In the genomic region with DNA sequence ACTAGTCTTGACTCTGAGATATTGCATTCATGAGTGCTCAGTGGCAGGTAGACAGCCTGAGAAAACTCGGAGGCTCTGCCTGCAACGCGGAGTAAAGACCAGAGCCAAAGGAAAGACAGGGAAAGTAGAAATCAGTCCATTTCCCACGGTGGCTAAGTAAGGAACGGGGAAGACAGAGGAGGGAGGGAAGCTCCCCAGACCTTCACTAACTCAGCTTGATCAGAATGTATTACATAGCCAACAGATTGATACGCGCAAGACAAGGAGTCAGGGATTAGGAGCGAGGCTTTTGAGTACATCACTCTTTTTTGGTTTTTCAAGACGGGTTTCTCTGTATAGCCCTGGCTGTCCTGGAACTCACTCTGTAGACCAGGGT, we compare ENCODE assay signal across 9 mouse cellular contexts. TPM values are rescaled to one million over a fixed set of nuclear protein-coding genes. Genes with fewer than 3 reads are reported as not detected.
A peak's percentile ranks its signal among the peaks of the same experiment; 100 is the strongest.
DNase-seq lines count a peak whose midpoint lies in the region; ATAC-seq and TF ChIP-seq lines count a peak whose summit lies in the region.
"Had no signal": no experiment of that assay in that cellular context is flagged by ENCODE, and none has a peak within 500 bp of the region (broad histone marks: within the 10 kb centered on the region; RNA-seq: fewer than 3 reads in every experiment).

No protein-coding gene starts in this region.

- no peaks in the 10 kb centered on the region for H3K9me3 ChIP-seq in heart, embryonic 16.5 days (replicated peaks; ENCODE audit: control insufficient read depth, low read length)
- H3K9me3 ChIP-seq in hindbrain, embryonic 16.5 days (ENCODE audit: control insufficient read depth, low read length): no peaks in the 10 kb centered on the region
- no peaks in the 10 kb centered on the region for H3K9me3 ChIP-seq in midbrain, embryonic 13.5 days
- H3K9me3 ChIP-seq: G1E had no signal

- H3K4me3 ChIP-seq in heart, embryonic 16.5 days (ENCODE audit: low read length): peak overlapping the region; percentile 84
- peak overlapping the region; percentile 47 for H3K4me3 ChIP-seq in bone marrow, adult 2 months (replicated peaks; ENCODE audit: control insufficient read depth, low read depth, low read length)
- peak overlapping the region; percentile 2 for H3K4me3 ChIP-seq in hindbrain, embryonic 16.5 days (ENCODE audit: low read length)
- peak overlapping the region; percentile 44 for H3K4me3 ChIP-seq in midbrain, embryonic 13.5 days (replicated peaks)

- TF ChIP-seq POLR2A in bone marrow, adult 2 months (IDR thresholded peaks at IDR 0.05; ENCODE audit: borderline replicate concordance, control insufficient read depth, low read depth, low read length): no peak

- H3K36me3 ChIP-seq in heart, embryonic 16.5 days (ENCODE audit: control insufficient read depth, insufficient read depth): no peaks in the 10 kb centered on the region
- H3K36me3 ChIP-seq in hindbrain, embryonic 16.5 days (ENCODE audit: control insufficient read depth, insufficient read depth, low read length): no peaks in the 10 kb centered on the region
- H3K36me3 ChIP-seq in midbrain, embryonic 13.5 days: no peaks in the 10 kb centered on the region
- H3K36me3 ChIP-seq: G1E had no signal

- peak overlapping the region; percentile 95 for H3K4me2 ChIP-seq in heart, embryonic 16.5 days (ENCODE audit: low read depth, low read length)
- H3K4me2 ChIP-seq in hindbrain, embryonic 16.5 days (ENCODE audit: low read length): peak overlapping the region; percentile 100
- peak overlapping the region; percentile 75 for H3K4me2 ChIP-seq in midbrain, embryonic 13.5 days (replicated peaks)

- H3K27ac ChIP-seq in heart, embryonic 16.5 days (ENCODE audit: low read length): peak overlapping the region; percentile 97
- H3K27ac ChIP-seq in bone marrow, adult 2 months (ENCODE audit: control insufficient read depth, insufficient read depth, low read depth, low read length, poor library complexity): peak overlapping the region; percentile 77
- H3K27ac ChIP-seq in hindbrain, embryonic 16.5 days (ENCODE audit: low read depth, low read length): no peak overlapping the region
- no peak overlapping the region for H3K27ac ChIP-seq in midbrain, embryonic 13.5 days

- no peaks in the 10 kb centered on the region; the same call in 1 of the 2 replicates for H3K27me3 ChIP-seq in heart, embryonic 16.5 days (ENCODE audit: control insufficient read depth, insufficient read depth, low read length)
- H3K27me3 ChIP-seq in hindbrain, embryonic 16.5 days (replicated peaks; ENCODE audit: control insufficient read depth, insufficient read depth, low read length): peaks cover 50% of the 10 kb centered on the region
- H3K27me3 ChIP-seq in midbrain, embryonic 13.5 days: peaks cover 92% of the 10 kb centered on the region

- 3% methylated on average over 9 of the region's 9 CpGs for WGBS in heart, embryonic 16.5 days
- 7% methylated on average over 9 of the region's 9 CpGs for WGBS in bone marrow, adult 2 months
- 8% methylated on average over 9 of the region's 9 CpGs for WGBS in hindbrain, embryonic 16.5 days
- 6% methylated on average over 9 of the region's 9 CpGs for WGBS in midbrain, embryonic 13.5 days

- no peak for ATAC-seq in heart, embryonic 16.5 days (replicated peaks; ENCODE audit: extremely low read depth, insufficient read depth, low FRiP score)
- ATAC-seq in hindbrain, embryonic 16.5 days: no peak
- no peak for ATAC-seq in midbrain, embryonic 13.5 days

- peak overlapping the region; percentile 91 for H3K9ac ChIP-seq in heart, embryonic 16.5 days (ENCODE audit: low read length)
- H3K9ac ChIP-seq in hindbrain, embryonic 16.5 days (ENCODE audit: low read depth, low read length): no peak overlapping the region
- H3K9ac ChIP-seq in midbrain, embryonic 13.5 days (replicated peaks): no peak overlapping the region

- no peak for DNase-seq in heart, postnatal 4 days
- DNase-seq in cerebellum, adult 9-11 months: no peak
- DNase-seq in gastrocnemius, postnatal 10 days: no peak
- no peak for DNase-seq in urinary bladder, adult 18-20 months (ENCODE audit: low spot score in 2 of 2)

- H3K4me1 ChIP-seq in heart, embryonic 16.5 days (ENCODE audit: control insufficient read depth, insufficient read depth, low read length): peaks cover 40% of the 10 kb centered on the region
- H3K4me1 ChIP-seq in bone marrow, adult 2 months (ENCODE audit: control insufficient read depth, insufficient read depth, low read length): peaks cover 1% of the 10 kb centered on the region; the same call in 1 of the 2 replicates
- H3K4me1 ChIP-seq in hindbrain, embryonic 16.5 days (ENCODE audit: control insufficient read depth, insufficient read depth, low read depth, low read length): peaks cover 17% of the 10 kb centered on the region
- peaks cover 21% of the 10 kb centered on the region for H3K4me1 ChIP-seq in midbrain, embryonic 13.5 days (replicated peaks)

- TF ChIP-seq CTCF in bone marrow, adult 2 months (IDR thresholded peaks at IDR 0.05; ENCODE audit: control insufficient read depth, insufficient read depth, low read length): no peak

RNA-seq across cellular contexts. Expression of a gene that starts 1.3 kb away (rescaled TPM):
- polyA plus RNA-seq in heart, embryonic 16.5 days (2015; fragmentation: Nextera tagmentation; extraction: Ambion mirVana): 44.7 and 47.8 TPM in 2 replicates
- 10 to 100 TPM; 31.3 to 33.6 TPM for total RNA-seq in heart, postnatal 4 days (2021)
- polyA plus RNA-seq in bone marrow, adult 2 months (2011; ENCODE audit: insufficient read depth, insufficient read length, low replicate concordance, missing spikeins): 3.3 and 6.2 TPM in 2 replicates
- polyA plus RNA-seq in hindbrain, embryonic 16.5 days (2015; fragmentation: Nextera tagmentation; extraction: Ambion mirVana): 1.5 and 1.6 TPM in 2 replicates
- polyA plus RNA-seq in midbrain, embryonic 13.5 days (2015; fragmentation: Nextera tagmentation; extraction: Ambion mirVana): 0.28 and 0.36 TPM in 2 replicates
- 1 to 10 TPM; 1.1 TPM for total RNA-seq in gastrocnemius, postnatal 10 days (2021)
- total RNA-seq: G1E had no signal
- polyA plus RNA-seq: G1E had no signal

RNA-seq across cellular contexts. Expression of a gene that starts 20.1 kb away (rescaled TPM):
- 90.8 and 93.1 TPM in 2 replicates for polyA plus RNA-seq in heart, embryonic 16.5 days (2015; fragmentation: Nextera tagmentation; extraction: Ambion mirVana)
- 10 to 100 TPM; 37.1 to 39.1 TPM for total RNA-seq in heart, postnatal 4 days (2021)
- 32.5 and 74.0 TPM in 2 replicates for polyA plus RNA-seq in bone marrow, adult 2 months (2011; ENCODE audit: insufficient read depth, insufficient read length, low replicate concordance, missing spikeins)
- 133 and 146 TPM in 2 replicates for polyA plus RNA-seq in hindbrain, embryonic 16.5 days (2015; fragmentation: Nextera tagmentation; extraction: Ambion mirVana)
- 151 and 158 TPM in 2 replicates for polyA plus RNA-seq in midbrain, embryonic 13.5 days (2015; fragmentation: Nextera tagmentation; extraction: Ambion mirVana)
- total RNA-seq in gastrocnemius, postnatal 10 days (2021): 10 to 100 TPM; 25.8 to 30.6 TPM

Comparison
In these comparisons a context has a peak if more than half of its experiments do, and no peak if none do; other contexts are left out.
1. H3K27ac ChIP-seq: peak in heart, embryonic 16.5 days (single experiment) and bone marrow, adult 2 months (single experiment); none in hindbrain, embryonic 16.5 days (single experiment) and midbrain, embryonic 13.5 days (single experiment).
2. H3K4me3 ChIP-seq: peak in every context shown above with its lines; median percentile 84 in heart, embryonic 16.5 days; 47 in bone marrow, adult 2 months; 44 in midbrain, embryonic 13.5 days; 2 in hindbrain, embryonic 16.5 days.
3. Peak in every context shown above with its lines, with median percentiles within 50 percentile points of each other: H3K4me2 ChIP-seq.